Mouse (Mus musculus): Measurements from ENCODE around the gene Eri3.

- no peak for TF ChIP-seq CTCF (IDR thresholded peaks at IDR 0.05; ENCODE audit: borderline replicate concordance, insufficient read depth, low read depth, low read length)
- no peak for TF ChIP-seq POLR2A (IDR thresholded peaks at IDR 0.05; ENCODE audit: borderline replicate concordance, insufficient read depth, low read length)
Observed at GRCm38 (mm10) chr4:117630053-117630670, 80.0 kb downstream of the Eri3 start.

Measured in cerebellum, adult 2 months (tissue).